Mouse (Mus musculus) heart, postnatal 0 days (tissue): ENCODE results near the gene Use1. TPM values are rescaled to one million over a fixed set of nuclear protein-coding genes. Genes with fewer than 3 reads are reported as not detected.

Experiments
- ATAC-seq: fragments of 200-750 bp; cut with Nextera tagmentation; 2 replicates; pipeline ENCODE4 v1.8.0; 2017; ENCODE audit warnings: low read depth, moderate number of reproducible peaks, moderate library complexity; ENCODE audit not compliant: insufficient read depth
- DNase-seq: peaks from one replicate; pipeline ENCODE4 v3.0.0-alpha.2; 2016; ENCODE audit warnings: low spot score
- H3K27ac ChIP-seq: fragments of 300-500 bp; sonication (generic); 2 replicates; pipeline ENCODE4 v1.5.1; 2014; ENCODE audit warnings: low read depth, mild to moderate bottlenecking
- H3K27me3 ChIP-seq: fragments of 300-500 bp; sonication (generic); 2 replicates; pipeline ENCODE4 v1.6.1; 2014; ENCODE audit warnings: low read length, mixed read lengths; ENCODE audit not compliant: control insufficient read depth, insufficient read depth
- H3K36me3 ChIP-seq: fragments of 300-500 bp; sonication (generic); replicated peaks from 2 replicates; pipeline ENCODE4 v1.6.1; 2014; ENCODE audit warnings: low read length, mixed read lengths; ENCODE audit not compliant: control insufficient read depth, insufficient read depth
- H3K4me1 ChIP-seq: fragments of 300-500 bp; sonication (generic); 2 replicates; pipeline ENCODE4 v1.6.1; 2014; ENCODE audit warnings: antibody characterized with exemption; ENCODE audit not compliant: control insufficient read depth, insufficient read depth
- H3K4me2 ChIP-seq: fragments of 300-500 bp; sonication (generic); 2 replicates; pipeline ENCODE4 v1.6.1; 2014; ENCODE audit warnings: low read depth, mild to moderate bottlenecking, low read length, moderate library complexity
- H3K4me3 ChIP-seq: fragments of 300-500 bp; sonication (generic); 2 replicates; pipeline ENCODE4 v1.5.1; 2014; ENCODE audit warnings: low read depth, low read length
- H3K9ac ChIP-seq: fragments of 300-500 bp; sonication (generic); replicated peaks from 2 replicates; pipeline ENCODE4 v1.6.1; 2014; ENCODE audit warnings: low read depth, low read length, mixed read lengths
- H3K9me3 ChIP-seq: fragments of 300-500 bp; sonication (generic); replicated peaks from 2 replicates; pipeline ENCODE4 v1.6.1; 2016; ENCODE audit warnings: low read length; ENCODE audit not compliant: control insufficient read depth
- CTCF ChIP-seq: IDR thresholded peaks from 2 replicates; pipeline ENCODE4 v1.5.1; 2016; ENCODE audit warnings: antibody characterized with exemption, control low read depth, low read depth
- EP300 ChIP-seq: IDR thresholded peaks from 2 replicates; pipeline ENCODE4 v1.6.1; 2016; ENCODE audit warnings: antibody characterized with exemption, low read depth
- WGBS: fragments of 180-500 bp; shearing (Covaris S2); extraction: QIAGEN DNeasy Blood & Tissue Kit; methylation state at CpG from one replicate; pipeline ENCODE4 v1.1.7; 2014; 5-methylcytosine and 5-hydroxymethylcytosine counted together
- polyA plus RNA-seq: library from polyadenylated mRNA; unstranded; fragments of >200 nt; fragmentation: Nextera tagmentation; extraction: Ambion mirVana; gene quantifications from 2 replicates; pipeline ENCODE4 v1.2.1, GENCODE M21; 2015
- total RNA-seq: library from RNA; depleted of rRNA; stranded (reverse); fragments of >200 nt; gene quantifications from 2 replicates; pipeline ENCODE4 v1.2.3, GENCODE M21; 2014; ENCODE audit warnings: low replicate concordance

The Use1 gene
- total and polyA plus RNA-seq, 2 experiments from 2014 or later: 94.8 to 127 TPM

DNA sequence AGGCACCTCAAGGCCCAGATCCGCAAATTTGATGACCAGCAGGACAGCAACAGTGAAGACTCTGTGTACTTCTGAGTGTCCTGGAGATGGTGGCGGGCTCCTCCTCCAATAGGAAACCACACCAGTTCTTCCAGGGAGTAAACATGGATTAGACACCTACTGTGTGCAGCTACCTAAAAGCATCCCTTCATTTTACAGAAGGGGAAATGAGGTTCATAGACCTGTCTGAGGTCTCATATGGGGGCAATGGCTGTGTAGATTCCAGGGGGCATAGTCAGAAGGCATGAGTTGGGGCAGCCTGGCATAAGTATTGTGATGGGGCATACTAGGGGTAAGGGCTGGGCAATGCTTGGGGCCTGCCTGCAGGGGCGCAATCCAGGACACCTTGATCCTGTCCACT, 6.4 kb downstream of the Use1 start:
- 91% methylated on average over 3 of the region's 3 CpGs for WGBS
- TF ChIP-seq EP300: no peak
- no peak for TF ChIP-seq CTCF
- Histone ChIP-seq H3K4me1 (peaks cover 30% of the 10 kb centered on the region), H3K4me3 (no peak overlapping the region), H3K27me3 (no peaks in the 10 kb centered on the region), H3K9ac (no peak overlapping the region), H3K36me3 (peaks cover 52% of the 10 kb centered on the region), H3K4me2 (no peak overlapping the region), H3K27ac (no peak overlapping the region), H3K9me3 (no peaks in the 10 kb centered on the region)
- ATAC-seq: no peak
- DNase-seq: no peak

DNA sequence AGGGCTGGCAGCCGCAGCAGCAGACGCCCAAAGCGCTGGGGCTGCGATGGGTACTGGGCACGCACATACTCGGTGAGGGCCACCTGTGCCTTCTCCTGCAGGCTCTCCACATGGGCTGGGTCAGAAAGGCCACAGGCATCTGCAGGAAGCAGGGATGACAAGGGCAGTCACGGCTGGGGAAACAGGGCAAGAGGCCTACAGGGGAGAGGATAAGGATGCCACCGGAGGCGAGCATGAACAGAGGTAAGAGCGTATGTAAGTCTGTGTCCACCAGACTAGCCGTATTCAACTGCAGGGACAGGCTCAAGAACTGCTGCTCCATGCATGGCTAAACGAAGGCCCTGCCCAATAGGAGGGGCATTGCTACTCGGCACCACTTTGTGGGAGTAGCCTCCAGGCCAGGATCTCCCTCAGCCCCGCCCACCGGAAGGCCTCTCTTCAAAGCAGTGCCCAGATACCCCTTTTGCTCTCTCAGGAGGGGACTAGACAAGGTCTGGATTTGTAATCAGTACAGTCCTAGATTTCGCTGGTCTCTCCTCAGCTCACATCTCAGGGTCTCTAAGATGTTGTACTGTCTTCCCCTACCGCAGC, 8.1 kb downstream of the Use1 start:
- TF ChIP-seq EP300 (no peak), CTCF (no peak)
- Histone ChIP-seq H3K4me1 (peaks cover 29% of the 10 kb centered on the region), H3K9me3 (no peaks in the 10 kb centered on the region), H3K4me2 (no peak overlapping the region), H3K27ac (no peak overlapping the region), H3K9ac (no peak overlapping the region), H3K27me3 (no peaks in the 10 kb centered on the region), H3K36me3 (peaks cover 42% of the 10 kb centered on the region), H3K4me3 (no peak overlapping the region)
- no peak for DNase-seq
- no peak for ATAC-seq
- 84% methylated on average over 17 of the region's 17 CpGs for WGBS

DNA sequence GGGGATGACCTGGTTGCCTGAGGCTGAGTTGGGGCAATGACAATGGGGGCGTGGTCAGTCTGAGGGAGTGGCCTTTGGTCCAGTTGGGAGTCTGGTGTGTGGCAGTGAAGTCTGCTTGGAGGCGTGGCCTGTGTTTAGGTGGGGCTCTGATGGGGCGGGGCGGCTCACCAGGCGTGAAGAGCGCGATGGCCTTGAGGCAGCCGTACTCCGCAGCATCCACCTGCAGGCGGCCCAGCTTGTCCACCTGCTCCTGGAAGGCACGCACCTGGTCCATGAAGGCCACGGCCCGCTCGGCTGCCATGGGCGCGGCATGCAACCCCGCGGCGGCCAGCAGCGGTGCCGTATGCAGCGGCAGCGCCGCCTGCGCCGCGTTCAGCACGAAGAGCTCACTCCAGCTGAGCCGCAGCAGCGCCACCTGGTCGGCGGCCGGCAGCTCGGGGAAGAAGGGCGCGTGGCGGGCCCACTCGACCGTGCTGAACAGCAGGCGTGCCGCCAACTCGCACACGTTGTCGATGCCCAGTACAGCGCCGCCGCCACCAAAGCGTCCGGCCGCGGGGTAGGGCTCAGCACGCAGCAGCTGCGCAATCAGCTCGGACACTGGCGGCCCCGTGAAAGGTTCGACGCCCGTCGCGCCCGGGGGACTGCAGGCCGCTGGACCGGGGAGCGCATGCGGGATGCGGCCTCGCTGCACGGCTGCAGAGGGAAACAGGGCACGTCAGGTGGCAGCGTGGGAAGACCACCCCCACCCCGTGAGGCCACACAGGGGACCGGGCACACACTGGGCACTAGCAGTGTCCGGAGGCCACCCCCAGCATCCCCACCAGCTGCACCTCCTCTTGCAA, 9.2 kb downstream of the Use1 start:
- WGBS: 25% methylated on average over 72 of the region's 74 CpGs
- TF ChIP-seq EP300: no peak
- TF ChIP-seq CTCF: peak; percentile 35
- Histone ChIP-seq H3K9me3 (no peaks in the 10 kb centered on the region), H3K9ac (no peak overlapping the region), H3K4me3 (no peak overlapping the region; the same call in 1 of the 2 replicates), H3K27ac (peak overlapping the region; percentile 46), H3K36me3 (peaks cover 40% of the 10 kb centered on the region), H3K4me1 (peaks cover 30% of the 10 kb centered on the region), H3K27me3 (no peaks in the 10 kb centered on the region), H3K4me2 (peak overlapping the region; percentile 47)
- ATAC-seq (peak; percentile 8; the same call in 1 of the 2 replicates), DNase-seq (peak; percentile 47)

DNA sequence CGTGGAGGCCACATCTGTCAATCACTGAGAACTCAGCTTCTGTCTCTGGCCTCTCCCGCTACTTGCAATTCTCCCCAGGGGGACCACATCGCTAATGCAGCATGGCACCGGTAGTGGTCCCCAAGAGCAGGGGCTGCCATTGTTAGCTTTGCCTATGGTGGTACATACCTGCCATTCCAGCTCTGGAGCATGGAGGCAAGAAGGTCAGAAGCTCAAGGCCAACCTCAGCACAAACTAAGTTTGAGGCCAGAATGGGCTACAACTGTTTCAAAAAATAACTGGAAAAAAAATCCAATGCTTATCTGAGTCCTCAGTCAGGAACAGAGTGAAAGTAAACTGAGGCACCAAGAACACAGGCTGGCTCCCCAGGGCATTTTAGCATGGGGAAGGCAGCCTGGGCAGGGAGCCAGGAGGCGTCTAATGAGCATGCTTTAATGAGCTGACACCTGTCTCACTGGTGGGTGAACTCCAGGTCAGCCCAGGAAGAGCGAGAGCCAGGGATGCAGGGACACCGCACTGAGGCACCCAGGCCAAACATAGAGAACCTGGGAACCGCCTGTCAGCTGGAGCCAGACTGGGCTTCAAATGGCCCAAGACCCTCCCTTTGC, 9.9 kb downstream of the Use1 start:
- Histone ChIP-seq H3K4me3 (no peak overlapping the region), H3K27me3 (no peaks in the 10 kb centered on the region), H3K9me3 (no peaks in the 10 kb centered on the region), H3K27ac (no peak overlapping the region), H3K4me2 (peak overlapping the region; percentile 47; the same call in 1 of the 2 replicates), H3K4me1 (peaks cover 29% of the 10 kb centered on the region), H3K36me3 (peaks cover 40% of the 10 kb centered on the region), H3K9ac (no peak overlapping the region)
- WGBS: 52% methylated on average over 8 of the region's 8 CpGs
- TF ChIP-seq CTCF: no peak
- TF ChIP-seq EP300: no peak
- no peak for ATAC-seq
- no peak for DNase-seq

DNA sequence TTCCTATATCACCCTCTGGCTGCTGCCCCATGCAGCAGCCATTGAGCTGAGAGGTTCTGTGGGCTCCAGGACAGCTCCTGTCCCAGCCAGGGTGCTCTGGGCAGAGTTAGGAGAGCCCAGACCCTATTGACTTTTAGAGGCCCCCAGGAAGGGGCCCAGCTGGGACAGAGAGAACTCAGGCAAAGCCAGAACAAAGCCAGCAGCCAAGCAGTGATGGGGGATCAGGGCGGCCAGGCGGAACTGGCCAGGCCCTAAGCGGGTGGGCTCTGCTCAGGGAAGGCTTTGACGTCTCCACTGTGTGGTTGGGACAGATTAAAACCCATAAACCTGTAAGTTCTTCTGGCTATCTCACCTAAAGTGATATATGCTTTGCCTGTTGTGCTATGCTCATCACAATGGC, 12.4 kb downstream of the Use1 start:
- Histone ChIP-seq H3K9ac (peak overlapping the region; percentile 80), H3K4me3 (no peak overlapping the region), H3K4me1 (peaks cover 29% of the 10 kb centered on the region), H3K27ac (no peak overlapping the region), H3K4me2 (peak overlapping the region; percentile 100; the same call in 1 of the 2 replicates), H3K27me3 (no peaks in the 10 kb centered on the region), H3K36me3 (peaks cover 29% of the 10 kb centered on the region), H3K9me3 (no peaks in the 10 kb centered on the region)
- ATAC-seq (no peak), DNase-seq (no peak)
- TF ChIP-seq CTCF: no peak
- TF ChIP-seq EP300: no peak
- WGBS: 80% methylated on average over 4 of the region's 4 CpGs
